Mouse (Mus musculus) left cerebral cortex, adult 8-10 months (tissue): ENCODE data around the gene Inpp5d. TPM values are rescaled to one million over a fixed set of nuclear protein-coding genes. Genes with fewer than 3 reads are reported as not detected.

Source experiments
- DNase-seq, 2 experiments: peaks; one replicate each; pipeline ENCODE4 v3.0.0; 2022; ENCODE audit warnings: low spot score in 2 of 2
- total RNA-seq, 4 experiments: library from RNA; stranded (reverse); gene quantifications; 2 replicates each; pipeline ENCODE4 v1.2.4; 2022

The Inpp5d gene
- total RNA-seq = 10 to 100 TPM; 21.6 to 40.6 (median 29.6) TPM

- DNase-seq = no peak
Observed at GRCm38 (mm10) chr1:87620211-87620668, at the start of gene Inpp5d. Gene Inpp5d, plus strand, starts transcription at chr1:87620312.

- DNase-seq = no peak
Observed at GRCm38 (mm10) chr1:87573261-87573660, 46.9 kb upstream of the Inpp5d start.

GRCm38 (mm10) chr1:87573800-87574215, 46.3 kb upstream of the Inpp5d start, which contains the start of gene Ngef:
Gene Ngef, minus strand, starts transcription at chr1:87573870.
- DNase-seq = no peak

GRCm38 (mm10) chr1:87574353-87574752, 45.8 kb upstream of the Inpp5d start:
- no peak for DNase-seq

- no peak for DNase-seq
Observed at GRCm38 (mm10) chr1:87574785-87575184, 45.3 kb upstream of the Inpp5d start.

- no peak for DNase-seq
Observed at GRCm38 (mm10) chr1:87578965-87579364, 41.1 kb upstream of the Inpp5d start.

GRCm38 (mm10) chr1:87580824-87581223, 39.3 kb upstream of the Inpp5d start:
- no peak for DNase-seq

- peak in 1 of 2 experiments; percentile 86 for DNase-seq
Observed at GRCm38 (mm10) chr1:87589162-87589561, 30.9 kb upstream of the Inpp5d start.

- DNase-seq = no peak
Observed at GRCm38 (mm10) chr1:87589980-87590379, 30.1 kb upstream of the Inpp5d start.

- DNase-seq = peak in 1 of 2 experiments; percentile 77
Observed at GRCm38 (mm10) chr1:87594261-87594660, 25.9 kb upstream of the Inpp5d start.

- DNase-seq = no peak
Observed at GRCm38 (mm10) chr1:87594671-87595070, 25.4 kb upstream of the Inpp5d start.

GRCm38 (mm10) chr1:87600533-87600932, 19.6 kb upstream of the Inpp5d start:
- no peak for DNase-seq

GRCm38 (mm10) chr1:87601801-87602200, 18.3 kb upstream of the Inpp5d start:
- no peak for DNase-seq

GRCm38 (mm10) chr1:87603389-87603788, 16.7 kb upstream of the Inpp5d start:
- DNase-seq = peak in 1 of 2 experiments; percentile 79

- peak in 1 of 2 experiments; percentile 77 for DNase-seq
Observed at GRCm38 (mm10) chr1:87605296-87605695, 14.8 kb upstream of the Inpp5d start.

- DNase-seq = peak; percentile 67 to 87
Observed at GRCm38 (mm10) chr1:87607385-87608091, 12.6 kb upstream of the Inpp5d start.

- DNase-seq = peak in 1 of 2 experiments; percentile 48
Observed at GRCm38 (mm10) chr1:87608416-87609046, 11.6 kb upstream of the Inpp5d start.

- no peak for DNase-seq
Observed at GRCm38 (mm10) chr1:87614576-87615295, 5.4 kb upstream of the Inpp5d start.

- DNase-seq = no peak
Observed at GRCm38 (mm10) chr1:87620693-87621092, 581 bp downstream of the Inpp5d start.

- DNase-seq = no peak
Observed at GRCm38 (mm10) chr1:87621146-87621857, 1.2 kb downstream of the Inpp5d start.

- DNase-seq = peak in 1 of 2 experiments; percentile 64
Observed at GRCm38 (mm10) chr1:87621858-87622279, 1.8 kb downstream of the Inpp5d start.
